Mouse (Mus musculus) ovary, postnatal 36 days (tissue): Measurements from ENCODE around the gene Gabrd.
"Not testable (repeated sequence)": the region's sequence is repeated elsewhere in the genome, so short reads cannot be mapped to it uniquely, and the experiment has no call there.

Experiments
- DNase-seq: peaks from one replicate; pipeline ENCODE4 v3.0.0; 2022; ENCODE audit warnings: low spot score, mixed read lengths

Gabrd gene

DNA sequence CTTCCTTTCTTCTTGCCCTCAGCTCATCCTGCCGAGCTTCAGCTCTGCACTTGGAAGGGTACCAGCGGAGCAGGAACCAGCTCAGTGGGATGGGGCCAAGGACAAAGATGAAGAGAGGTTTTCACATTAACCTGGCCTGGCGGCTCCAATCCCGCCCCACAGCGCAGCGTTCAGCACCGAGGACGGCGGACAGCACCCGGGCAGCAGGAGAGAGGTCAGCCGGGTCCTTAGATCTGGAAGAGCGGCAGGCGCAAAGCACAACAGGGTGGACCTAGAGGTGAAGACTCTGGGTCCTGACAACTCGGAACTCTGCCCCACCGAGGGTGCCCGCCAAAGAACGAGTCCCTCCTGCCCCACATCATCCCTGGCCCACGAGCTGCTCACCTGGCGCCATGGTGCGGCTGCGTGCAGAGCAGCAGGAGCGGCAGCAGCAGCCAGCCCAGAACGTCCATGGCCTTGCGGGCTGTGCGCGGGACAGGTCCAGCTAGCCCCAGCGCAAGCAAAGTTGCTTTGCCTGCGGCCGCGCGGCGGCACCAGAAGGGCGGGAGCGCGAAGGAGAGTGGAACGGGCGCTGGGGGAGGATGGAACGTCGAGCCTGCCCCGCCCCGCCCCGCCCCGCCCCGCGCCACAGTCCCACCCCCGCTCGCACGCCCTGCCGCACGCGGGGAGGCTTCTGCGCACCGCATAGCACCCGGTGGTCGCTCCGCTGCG lies at the start of gene Gabrd:
Gene Gabrd (minus strand): TSS at position 602 of the 711 bp plus-strand sequence.
- DNase-seq, result peak; percentile 69

DNA sequence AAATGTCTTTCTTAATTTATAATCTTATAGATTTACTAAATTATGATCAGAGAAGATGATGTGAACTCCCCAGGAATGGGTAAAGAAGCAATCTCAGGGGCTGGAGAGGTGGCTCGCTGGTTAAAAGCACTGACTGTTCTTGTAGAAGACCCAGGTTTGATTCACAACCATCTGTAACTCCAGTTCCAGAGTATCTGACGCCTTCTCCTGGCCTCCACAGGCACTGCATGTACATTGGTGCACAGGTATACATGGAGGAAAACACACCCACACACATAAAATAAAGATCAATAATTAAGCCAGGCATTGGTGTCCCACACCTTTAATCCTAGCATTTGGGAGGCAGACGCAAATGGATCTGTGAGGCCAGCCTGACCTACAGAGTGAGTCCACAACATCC lies 44.9 kb upstream of the Gabrd start:
- DNase-seq, result no peak

DNA sequence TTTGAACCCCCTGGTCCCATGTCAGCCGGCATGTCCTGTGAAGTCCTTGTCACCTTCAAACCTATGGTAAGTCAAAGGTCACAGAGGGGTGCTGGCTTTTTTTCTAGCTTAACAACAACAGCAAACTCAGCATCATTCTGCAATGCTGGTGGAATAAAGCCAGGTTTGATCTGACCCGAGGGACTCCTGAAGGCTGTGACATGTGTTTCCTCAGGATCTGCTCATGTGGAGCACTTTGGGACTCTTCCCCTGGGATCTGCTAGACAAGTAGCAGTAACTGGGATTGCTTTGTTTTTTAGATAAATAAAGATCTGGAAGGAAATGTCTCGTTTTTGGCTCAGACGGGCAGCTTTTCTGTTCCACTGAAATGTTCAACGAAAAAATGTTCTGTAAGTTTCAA lies 36.1 kb upstream of the Gabrd start:
- DNase-seq, result no peak

GRCm38 (mm10) chr4:155432358-155432757 lies 34.4 kb upstream of the Gabrd start:
- DNase-seq, result no peak

GRCm38 (mm10) chr4:155429202-155429601 lies 31.3 kb upstream of the Gabrd start:
- DNase-seq, result no peak

DNA sequence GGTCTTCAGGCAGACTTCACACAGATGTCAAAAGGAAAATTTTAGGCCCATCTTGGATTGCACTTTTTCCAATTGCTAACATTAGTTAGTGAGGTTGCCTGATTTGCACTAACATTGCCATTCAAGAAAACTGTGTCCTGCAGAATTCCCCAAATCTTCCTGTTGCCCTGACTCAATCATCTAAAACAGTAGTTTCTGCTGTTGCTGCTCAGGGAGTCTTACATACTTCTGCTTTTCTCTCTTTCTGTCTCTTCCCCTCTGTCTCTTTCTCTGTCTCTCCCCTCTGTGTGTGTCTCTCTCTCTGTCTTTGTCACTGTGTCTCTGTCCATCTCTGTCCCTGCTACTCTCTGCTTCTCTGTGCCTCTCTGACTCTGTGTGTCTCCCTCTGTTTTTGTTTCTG lies 30.5 kb upstream of the Gabrd start:
- no peak for DNase-seq

DNA sequence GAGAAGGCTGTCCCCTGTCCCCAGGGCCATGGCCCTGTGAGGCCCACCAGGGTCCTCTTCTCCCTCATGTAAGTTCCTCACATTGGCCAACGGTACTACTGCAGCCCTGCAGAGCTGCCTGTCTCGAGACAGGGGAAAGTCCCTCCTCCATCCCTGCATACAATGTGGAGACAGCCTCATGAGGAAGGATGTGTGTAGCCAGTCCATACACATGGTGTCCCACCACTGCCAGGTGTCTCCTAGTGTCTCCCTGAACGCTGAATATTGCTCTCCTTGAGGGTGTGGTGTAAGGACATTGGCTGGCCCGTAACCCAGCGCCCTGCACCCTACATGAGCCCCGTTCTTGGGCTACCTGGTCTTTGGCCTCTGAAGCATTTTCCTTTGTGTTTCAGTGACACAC lies 28.4 kb upstream of the Gabrd start:
- DNase-seq, result no peak

- DNase-seq, result no peak
Observed at GRCm38 (mm10) chr4:155423988-155424387, 26.1 kb upstream of the Gabrd start.

- not testable (repeated sequence) for DNase-seq
Observed at GRCm38 (mm10) chr4:155421412-155422370, 23.8 kb upstream of the Gabrd start.

GRCm38 (mm10) chr4:155420137-155420536 lies 22.2 kb upstream of the Gabrd start:
- DNase-seq, result no peak

DNA sequence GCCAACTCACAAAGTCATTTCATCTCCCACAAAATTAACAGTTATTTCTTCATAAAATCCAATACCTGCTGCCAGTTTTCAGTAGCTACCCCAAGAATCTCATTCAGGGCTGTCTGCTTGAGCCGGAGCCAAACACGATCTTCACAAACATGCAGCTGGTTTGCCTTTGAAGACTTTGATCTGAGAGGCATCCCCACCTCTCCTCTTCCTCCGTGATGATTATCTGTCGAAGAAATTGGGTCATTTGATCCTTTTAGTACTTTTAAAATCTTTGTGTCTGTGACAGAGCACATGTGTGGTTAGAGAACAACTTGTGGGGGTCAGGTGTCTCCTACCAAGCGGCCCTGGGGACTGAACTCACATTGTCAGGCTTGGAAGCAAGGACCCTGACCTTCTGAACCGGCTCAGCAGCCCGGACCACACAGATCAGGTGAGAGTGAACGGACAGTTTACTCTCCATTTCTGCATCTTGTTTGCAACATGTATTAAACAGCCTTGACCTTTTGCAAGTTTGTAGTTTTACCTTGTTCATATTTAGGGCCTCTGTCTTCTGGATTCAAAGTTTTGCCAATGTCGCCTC lies 16.8 kb upstream of the Gabrd start:
- DNase-seq, result no peak

GRCm38 (mm10) chr4:155413641-155414335 lies 15.9 kb upstream of the Gabrd start:
- DNase-seq, result no peak

GRCm38 (mm10) chr4:155412124-155412523 lies 14.2 kb upstream of the Gabrd start:
- DNase-seq, result no peak

DNA sequence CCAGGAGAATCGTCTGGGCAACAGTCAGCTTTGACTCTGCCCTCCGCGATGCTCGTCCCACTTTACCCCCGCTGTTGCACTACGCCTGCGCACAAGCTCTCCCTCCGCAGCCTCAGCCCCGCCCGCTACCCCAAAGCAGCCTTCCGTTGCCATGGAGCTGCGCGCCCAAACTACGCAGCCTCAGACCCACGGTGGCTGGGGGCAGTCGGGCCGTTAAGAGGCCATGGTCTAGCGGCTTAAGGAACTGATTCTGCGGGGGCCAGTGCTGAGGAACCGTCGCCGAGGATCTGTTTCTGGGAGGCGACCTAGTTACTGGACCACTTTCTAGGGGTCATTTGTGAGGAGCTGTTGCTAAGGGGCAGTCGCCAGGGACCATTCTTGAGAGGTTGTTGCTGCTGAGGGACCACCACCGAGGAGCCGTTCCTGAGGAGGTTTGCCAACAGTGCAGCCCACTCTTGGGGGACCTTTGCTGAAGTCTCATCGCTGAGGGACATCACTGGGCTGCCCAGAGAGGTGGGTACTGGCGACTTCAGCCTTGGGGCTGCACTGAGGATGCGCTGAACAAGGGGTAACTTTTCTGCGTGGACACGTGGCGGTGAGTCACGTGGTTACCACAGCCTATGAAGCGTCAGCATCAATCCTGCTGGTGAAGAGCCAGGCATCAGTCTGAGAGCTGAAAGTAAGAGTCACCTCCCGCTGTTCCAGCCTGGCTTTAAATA lies 11.3 kb upstream of the Gabrd start, which contains the start of gene Cfap74:
Gene Cfap74 (plus strand): TSS at position 133 of the 719 bp plus-strand sequence.
- DNase-seq, result peak; percentile 77

- DNase-seq, result no peak
Observed at GRCm38 (mm10) chr4:155408695-155409057, 10.8 kb upstream of the Gabrd start.

- no peak for DNase-seq
Observed at GRCm38 (mm10) chr4:155402489-155402888, 4.6 kb upstream of the Gabrd start.

DNA sequence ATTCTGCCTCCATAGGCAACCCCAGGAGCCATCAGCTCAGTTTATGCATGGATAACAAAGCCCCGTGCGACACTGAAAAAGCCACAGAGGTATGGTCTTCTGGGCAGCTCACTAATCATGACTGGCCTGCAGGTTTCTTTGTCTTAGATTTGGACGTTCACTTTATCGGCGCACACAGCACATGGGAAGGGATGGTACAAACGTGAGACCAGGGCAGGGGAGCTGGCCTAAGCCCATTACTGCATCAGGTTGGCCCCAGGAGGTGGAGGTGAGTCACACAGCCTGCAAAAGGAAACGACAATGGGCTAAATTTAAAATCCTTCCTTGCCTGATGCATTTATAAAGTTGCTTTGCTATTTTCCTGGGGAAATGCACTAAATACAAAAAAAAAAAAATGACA lies 3.2 kb upstream of the Gabrd start:
- no peak for DNase-seq

- no peak for DNase-seq
Observed at GRCm38 (mm10) chr4:155398222-155398540, 269 bp upstream of the Gabrd start.

- no peak for DNase-seq
Observed at GRCm38 (mm10) chr4:155396751-155397150, 1.2 kb downstream of the Gabrd start.

- DNase-seq, result no peak
Observed at GRCm38 (mm10) chr4:155395471-155395870, 2.4 kb downstream of the Gabrd start.

DNA sequence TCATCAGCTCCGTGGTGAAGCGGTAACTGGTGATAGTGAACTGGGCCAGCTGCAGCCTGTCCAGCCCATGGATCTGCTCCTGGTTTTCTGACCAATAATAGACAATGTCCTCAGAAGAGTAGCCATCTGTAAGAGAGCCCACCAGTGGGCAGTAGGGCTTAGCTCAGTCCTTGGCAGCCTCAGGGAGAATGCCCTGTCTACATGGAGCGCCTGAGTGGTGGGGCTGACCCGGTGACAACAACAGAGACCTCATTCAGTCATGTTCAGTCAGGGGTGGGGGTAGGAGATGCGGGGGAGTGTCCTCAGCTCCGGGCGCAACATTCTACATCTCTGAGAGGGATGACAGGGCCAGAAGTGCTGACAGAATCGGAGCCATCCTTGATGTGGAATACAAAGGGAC lies 10.7 kb downstream of the Gabrd start:
- DNase-seq, result no peak

DNA sequence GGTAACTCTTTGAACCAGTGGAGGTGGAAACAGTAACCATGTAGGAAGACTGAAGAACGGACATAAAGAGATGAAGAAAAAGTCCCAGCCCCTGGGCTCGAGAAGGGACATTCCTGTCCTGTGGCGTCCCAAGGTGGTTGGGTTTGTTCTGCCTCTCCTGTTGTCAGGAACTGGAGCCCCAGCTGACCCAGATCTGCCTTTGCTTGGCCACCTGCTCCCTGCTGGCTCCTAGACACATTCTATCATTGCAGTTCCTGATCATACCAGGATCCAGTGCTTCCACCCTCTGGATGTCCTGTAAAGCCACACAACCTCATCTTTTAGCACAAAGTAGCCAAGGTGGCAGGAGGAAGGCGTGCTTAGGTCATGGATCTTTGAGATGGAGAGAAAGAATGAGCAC lies 14.6 kb downstream of the Gabrd start:
- no peak for DNase-seq
